Mouse (Mus musculus) adipocyte (in vitro differentiated cells): ENCODE results near the gene Nek7.

ENCODE experiments used
- DNase-seq: peaks from one replicate; pipeline ENCODE4 v3.0.0-alpha.2; 2016; ENCODE audit warnings: low spot score

Nek7 gene

DNA sequence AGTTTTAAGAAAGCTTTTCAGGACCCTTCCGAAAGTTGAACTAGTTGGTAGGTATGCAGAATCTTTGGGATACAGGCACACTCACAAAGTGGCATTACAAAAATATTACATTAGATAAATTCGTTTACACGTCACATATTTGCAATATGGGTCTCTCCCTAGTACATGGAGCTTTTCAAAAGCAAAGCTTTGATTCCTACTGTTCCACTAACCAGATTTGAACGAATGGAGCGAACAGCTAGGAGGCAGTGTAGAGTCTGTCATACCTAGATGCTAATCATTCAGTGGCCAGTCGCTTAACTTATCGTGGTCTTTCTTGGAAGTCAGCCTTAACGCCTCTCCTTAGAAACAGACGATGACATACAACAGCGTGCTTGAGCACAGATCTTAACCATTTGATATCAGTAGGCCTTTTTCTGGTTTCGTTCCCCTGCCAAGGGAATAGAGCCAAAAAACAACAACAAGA lies at the start of gene Nek7:
Gene Nek7 (minus strand): TSS at position 146 of the 466 bp plus-strand sequence.
- peak; percentile 69 for DNase-seq

DNA sequence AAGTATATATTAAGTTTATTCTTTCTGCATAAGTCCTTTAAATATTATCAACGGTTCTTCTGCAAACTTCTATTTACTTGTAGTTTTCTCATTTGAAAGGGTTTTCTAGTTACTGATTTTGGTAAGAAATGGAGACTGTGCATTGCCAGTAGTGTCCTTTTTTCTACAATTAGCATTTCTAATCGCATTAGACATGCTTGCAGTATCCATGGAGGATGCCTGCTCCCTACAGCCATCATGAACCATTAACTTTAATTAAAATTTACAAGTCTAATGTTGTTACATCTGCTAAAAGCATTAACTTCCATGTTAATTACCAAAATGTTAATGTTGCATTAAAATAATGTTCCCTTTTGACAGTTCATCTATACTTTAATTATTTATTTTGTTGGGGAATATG lies 42.4 kb upstream of the Nek7 start:
- DNase-seq: no peak

GRCm38 (mm10) chr1:138654212-138654611 lies 34.3 kb upstream of the Nek7 start:
- no peak for DNase-seq

DNA sequence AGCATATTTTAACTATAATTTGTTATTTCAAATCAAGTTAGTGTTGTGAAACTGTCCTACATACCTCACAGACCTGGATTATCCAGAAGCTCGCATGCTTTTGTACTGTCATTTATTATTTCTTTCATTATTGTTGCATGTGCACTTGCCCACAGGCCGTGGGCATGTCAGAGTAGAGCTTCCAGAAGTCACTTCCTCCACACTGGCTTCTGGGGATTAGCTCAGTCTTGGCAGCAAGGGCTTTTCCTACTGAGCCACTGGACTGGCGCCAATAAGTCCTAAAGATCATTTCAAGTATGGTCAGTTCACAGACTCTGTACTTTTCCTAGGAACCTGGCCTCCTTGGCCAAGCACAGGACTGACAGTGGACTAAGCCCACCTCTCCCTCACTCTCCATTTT lies 25.1 kb upstream of the Nek7 start:
- peak; percentile 94 for DNase-seq

DNA sequence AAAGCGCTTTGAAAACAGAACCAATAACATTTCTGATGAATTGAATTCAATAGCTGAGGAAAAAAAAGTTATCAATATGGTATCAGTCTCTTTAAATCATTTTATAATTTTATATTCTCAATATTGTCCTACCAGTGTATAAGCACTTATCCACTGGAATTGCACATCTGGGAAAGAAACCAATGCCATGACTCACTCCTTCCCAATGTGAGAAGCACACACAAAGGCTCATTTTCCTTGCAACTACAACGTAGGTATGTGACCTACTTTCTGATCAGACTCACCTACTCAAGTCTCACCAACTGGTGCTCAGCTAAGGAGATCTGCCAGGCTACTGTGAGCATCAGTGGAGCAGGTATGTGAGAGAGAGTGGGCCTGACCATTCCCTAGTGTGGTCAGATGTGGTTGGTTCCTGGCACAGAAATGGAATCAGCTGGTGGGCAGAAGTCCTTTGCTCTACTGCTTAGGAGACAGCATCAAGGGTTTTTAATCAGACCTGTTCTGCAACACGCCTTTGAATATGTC lies 23.4 kb upstream of the Nek7 start:
- DNase-seq: no peak

DNA sequence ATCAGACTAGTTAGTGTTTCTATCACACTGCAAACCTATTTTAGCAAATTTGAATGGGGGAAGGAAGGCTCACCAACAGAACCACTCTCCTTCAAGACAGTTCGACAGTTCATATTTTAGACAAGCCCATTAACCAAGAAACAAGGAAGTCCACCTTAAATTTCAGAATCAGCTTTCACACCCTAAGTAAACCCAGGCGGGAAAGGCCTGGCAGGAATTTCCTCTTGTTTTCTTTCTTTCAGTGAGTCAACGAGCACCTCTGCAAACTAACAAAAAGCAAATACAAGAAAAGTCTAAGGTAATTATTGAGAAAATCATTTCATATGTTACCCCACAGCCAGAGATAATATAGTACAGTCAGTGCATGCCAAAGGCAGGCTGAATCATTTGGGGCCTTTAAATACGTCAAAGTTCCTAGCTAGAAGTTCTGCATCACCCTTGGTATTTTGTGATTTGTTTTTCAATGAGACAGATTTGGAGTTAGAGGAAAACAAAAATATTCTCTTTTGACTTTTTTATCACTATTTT lies 21.1 kb upstream of the Nek7 start:
- DNase-seq: no peak

DNA sequence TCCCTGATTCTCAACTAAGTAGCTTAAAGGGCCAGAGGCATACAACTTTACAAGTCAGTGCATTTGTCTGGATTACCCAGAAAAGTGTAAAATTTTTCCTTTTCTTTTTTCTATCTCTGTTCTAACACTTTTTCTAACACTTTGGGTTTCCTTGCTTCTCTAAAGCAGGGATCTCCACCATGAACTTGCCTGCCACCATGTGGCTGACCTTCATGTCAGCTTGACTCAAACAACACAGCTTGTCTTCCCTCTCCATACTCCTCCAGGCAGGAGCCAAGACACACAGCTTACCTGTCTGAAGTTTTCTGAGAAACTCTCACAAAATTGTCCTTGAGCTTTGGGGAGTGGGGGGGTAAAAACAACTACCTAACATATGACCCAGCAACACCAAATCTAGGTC lies 17.9 kb upstream of the Nek7 start:
- DNase-seq: peak; percentile 42

- no peak for DNase-seq
These were observed 14.6 kb upstream of the Nek7 start for GRCm38 (mm10) chr1:138634561-138634960.

DNA sequence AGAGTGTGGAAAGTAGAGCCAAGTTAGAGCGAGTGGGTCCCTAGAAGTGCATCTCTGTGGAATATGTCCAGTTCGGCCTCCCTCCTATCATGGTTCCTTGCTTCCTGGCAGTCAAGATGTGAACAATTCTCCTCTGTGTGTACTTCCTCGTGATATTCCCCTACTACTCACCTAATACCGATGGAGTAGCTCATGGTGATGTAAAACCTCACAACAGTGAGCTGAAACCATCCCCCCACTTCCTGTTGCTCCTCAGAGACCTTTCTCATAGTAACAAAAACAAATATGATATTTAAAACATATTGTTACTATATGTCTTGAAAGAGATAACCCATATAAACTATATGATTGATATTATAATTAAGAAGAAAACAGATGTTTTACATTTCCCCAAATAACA lies 9.0 kb upstream of the Nek7 start:
- no peak for DNase-seq

DNA sequence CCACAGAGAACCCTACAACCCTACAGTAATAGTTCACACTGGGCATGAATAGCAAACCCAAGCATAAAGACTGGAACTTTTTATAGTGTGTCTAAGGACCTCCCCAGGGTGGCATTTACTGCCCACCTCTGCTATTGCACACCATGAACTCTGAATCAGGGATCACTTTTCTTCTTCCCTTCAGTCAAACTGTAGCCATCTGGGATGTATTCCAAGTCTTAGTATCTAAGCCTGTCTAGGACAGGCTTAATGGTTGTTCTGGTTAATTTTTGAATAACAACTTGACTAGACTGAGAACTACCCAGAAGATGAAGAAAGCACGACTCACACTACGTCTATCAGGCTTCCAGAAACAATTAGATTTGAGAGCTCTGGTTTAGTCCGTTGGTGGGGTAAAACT lies 8.5 kb upstream of the Nek7 start:
- DNase-seq: no peak

- no peak for DNase-seq
These were observed 7.9 kb upstream of the Nek7 start for GRCm38 (mm10) chr1:138627804-138628203.

GRCm38 (mm10) chr1:138626288-138626687 lies 6.3 kb upstream of the Nek7 start:
- no peak for DNase-seq

- DNase-seq: no peak
These were observed 3.9 kb upstream of the Nek7 start for GRCm38 (mm10) chr1:138623870-138624269.

- DNase-seq: no peak
These were observed 2.9 kb upstream of the Nek7 start for GRCm38 (mm10) chr1:138622831-138623230.

DNA sequence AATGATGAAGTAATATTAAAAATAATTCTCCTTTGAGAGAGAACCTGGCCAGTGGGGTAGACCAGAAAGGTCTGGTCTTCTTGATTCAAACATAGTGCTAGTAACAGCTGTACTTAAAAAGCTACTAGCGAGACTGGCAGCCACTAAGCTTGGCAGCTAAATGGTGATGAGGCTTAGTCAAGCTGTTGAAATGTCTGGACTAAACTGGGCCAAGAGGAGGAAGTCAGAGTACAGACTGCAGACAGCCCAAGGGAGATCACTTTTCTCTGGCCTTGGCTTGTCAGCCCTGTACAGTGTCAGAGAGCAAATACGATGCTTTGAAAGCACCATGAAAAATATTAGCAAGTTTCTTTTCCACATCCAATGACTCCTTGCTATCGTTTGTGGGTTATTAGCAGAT lies 2.5 kb upstream of the Nek7 start:
- DNase-seq: peak; percentile 91

DNA sequence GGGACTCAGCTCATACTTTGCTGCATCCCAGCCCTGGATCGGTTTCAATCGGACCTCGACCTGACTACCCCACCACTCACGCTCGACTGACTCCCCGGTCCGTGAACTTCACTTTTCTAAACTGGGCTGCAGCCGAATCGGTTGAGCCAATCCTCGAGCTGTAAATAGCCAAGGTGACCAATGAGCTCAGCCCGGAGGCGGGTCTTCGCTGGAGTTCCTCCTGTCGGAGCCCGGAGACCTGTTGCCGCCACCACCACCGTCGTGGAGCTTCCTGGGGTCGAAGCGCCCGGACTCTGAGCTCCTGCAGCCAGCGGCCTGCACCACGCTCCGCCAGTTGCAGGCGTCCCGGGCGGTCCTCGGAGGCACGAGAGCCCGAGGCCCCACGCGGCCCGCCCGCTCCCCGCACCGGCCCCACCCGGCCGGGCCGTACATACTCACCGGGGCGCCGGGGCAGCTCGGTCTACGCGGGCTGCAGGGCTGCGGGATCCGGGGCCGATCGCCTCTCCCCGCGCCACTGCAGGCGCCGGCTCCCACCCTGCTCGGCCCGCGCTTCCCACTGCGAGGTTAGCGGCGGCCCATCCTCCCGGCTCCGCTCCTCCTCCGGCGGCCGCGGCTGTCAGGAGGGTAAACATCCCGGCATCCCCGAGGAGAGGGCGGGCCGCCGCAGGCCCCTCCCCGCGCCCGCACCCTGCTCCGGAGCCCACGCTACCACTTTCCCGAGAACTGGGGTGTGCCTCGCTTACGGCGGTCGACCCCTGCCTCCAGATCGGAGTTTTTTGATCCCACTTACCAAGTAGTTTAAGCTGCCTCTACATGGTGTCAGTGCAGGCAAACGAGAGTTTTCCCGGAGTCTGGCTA lies 598 bp downstream of the Nek7 start:
- peak; percentile 96 for DNase-seq

DNA sequence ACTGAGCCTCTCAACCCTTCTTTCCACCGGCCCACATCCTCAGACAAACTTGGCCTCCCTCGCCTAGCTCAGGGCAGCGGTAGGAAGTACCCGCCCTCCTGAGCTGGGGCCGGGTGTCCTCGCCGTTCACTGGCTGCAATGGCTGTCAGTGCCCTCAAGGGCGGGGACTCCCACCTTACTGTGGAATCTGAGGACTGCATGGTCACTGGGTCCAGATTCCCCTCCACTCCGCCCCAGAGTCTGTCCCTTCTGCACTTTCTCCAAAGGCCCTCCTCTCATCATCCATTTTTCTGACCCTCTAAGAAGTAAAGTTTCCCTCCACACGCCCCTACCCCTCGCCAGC lies 2.0 kb downstream of the Nek7 start:
- peak; percentile 87 for DNase-seq

DNA sequence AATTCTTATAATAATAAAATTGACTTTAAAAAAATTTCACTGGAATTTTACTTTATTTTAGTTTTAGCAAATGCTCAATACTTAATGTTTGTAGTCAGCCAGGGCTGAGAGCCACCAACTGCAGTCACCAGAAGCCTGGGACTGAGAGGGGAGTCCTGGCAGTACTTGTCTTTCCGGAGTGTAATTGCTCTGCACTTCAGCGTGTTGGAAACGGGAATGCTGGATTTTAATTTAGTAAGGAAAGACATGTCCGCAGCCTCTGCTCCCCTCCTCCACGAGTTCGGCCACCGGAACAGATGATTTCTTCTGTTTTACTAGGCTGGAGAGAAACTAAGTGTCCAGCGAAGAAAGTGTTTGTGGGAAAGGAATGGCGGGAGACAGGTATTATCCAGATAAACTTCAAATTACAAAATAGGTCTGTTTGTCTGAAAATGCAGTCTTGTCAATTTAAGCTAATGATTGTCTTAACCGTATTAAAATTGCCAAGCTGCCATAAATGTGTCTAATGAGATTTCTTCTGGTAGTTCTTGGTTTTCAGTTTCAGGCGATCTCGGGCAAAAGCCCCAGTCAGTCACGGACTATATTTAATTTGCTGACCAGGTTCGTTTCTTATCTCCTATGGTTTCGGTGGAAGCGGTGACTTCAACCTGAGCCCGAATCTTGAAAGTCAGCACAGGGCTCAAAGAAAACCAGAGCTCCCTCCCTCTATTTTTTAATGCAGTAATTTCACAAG lies 2.5 kb downstream of the Nek7 start:
- DNase-seq: peak; percentile 27

- DNase-seq: no peak
These were observed 4.6 kb downstream of the Nek7 start for GRCm38 (mm10) chr1:138615388-138615787.

DNA sequence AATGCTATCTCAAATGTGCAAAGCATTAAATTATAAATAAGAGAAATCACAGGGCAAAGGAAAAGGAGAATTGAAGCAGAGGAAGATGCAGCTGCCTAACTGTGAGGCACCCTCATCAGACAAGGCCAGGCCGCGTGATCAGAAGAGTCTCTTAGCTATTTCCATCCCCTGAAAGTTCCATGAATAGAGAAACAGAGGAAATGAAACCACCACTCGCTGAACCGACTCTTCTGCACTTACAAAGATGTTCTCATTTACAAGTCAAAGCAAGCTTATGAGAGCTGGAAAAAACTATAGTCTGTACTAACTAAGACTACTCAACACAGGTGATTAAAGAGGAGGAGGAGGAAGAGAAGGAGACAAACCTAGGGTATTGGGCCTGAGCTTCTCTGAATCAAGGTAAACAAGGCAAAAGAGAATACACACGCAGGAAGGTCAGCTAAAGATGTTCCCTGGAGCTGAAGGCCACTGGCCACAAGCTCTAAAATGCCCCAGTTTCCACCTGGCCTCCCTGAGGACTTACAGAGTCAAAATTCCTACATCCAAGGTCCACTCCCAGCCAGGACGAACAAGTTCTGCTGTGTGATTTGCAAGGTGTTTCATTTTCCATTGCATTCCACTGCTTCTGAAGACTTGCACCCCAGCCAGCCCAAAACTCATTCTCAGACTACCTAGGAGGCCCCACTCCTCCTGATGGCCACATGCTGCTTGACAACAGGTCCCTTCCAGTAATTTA lies 5.2 kb downstream of the Nek7 start:
- DNase-seq: no peak

DNA sequence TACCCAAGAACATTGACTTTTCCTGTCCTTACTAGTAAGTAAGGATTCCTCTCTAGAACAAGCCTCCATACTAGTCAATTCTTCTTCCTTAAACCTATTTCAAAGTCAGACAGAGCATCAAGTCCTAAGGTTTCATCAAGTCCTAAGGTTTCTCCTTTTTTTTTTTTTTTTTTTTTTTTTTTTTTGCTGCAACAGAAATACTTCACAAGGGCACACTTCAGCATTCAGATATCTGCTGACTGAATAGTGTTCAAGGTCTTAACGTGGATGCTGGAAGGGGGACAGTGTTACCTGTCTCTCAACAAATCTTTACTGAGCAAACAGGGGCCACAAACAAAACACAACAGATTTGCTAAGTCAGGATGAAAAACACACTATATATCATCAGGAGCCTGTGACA lies 7.8 kb downstream of the Nek7 start:
- no peak for DNase-seq

GRCm38 (mm10) chr1:138609176-138609575 lies 10.8 kb downstream of the Nek7 start:
- no peak for DNase-seq
